Mouse (Mus musculus) adrenal gland, postnatal 36 days (tissue): ENCODE measurements around the gene Uba1y. TPM values are rescaled to one million over a fixed set of nuclear protein-coding genes. Genes with fewer than 3 reads are reported as not detected.
"Not testable (repeated sequence)": the region's sequence is repeated elsewhere in the genome, so short reads cannot be mapped to it uniquely, and the experiment has no call there.

Experiments used
- DNase-seq, 2 experiments: peaks; one replicate each; pipeline ENCODE4 v3.0.0; 2021; ENCODE audit warnings: mixed read lengths in 1 of 2
- long read RNA-seq, 2 experiments: library from polyadenylated mRNA; stranded (forward); transcript quantifications; one replicate each; pipeline ENCODE4 v2.0.0; 2021; ENCODE audit warnings: borderline sequencing depth in 2 of 2
- total RNA-seq, 2 experiments: library from RNA; stranded (reverse); gene quantifications; 2 replicates each; pipeline ENCODE4 v1.2.3; 2021

Gene Uba1y
- total RNA-seq, result not detected
- long read RNA-seq, experiment 1, result 0 reads
- long read RNA-seq, experiment 2, result 0 reads

DNA sequence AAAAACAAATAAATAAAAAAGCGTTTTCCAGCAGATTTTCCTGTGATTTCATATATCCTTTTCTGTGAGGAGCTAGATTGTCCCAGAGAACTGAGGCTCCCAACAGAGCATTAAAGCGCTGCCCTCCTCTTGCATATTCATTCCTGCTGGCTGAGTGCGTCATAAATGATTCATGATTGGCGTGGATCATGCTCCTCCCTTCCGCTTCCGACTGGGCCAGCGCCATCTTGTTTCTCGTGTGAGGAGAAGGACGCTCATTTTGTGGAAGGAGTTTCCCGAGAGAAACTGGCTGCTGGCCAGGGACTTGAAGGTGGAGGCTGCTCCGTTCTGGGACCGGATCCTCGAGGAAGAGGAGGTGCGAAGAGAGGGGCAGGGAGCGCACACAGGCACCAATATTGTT lies at the start of gene Uba1y:
TSS of gene Uba1y (plus strand) at position 254 of the 400 bp plus-strand sequence.
- DNase-seq, result no peak

DNA sequence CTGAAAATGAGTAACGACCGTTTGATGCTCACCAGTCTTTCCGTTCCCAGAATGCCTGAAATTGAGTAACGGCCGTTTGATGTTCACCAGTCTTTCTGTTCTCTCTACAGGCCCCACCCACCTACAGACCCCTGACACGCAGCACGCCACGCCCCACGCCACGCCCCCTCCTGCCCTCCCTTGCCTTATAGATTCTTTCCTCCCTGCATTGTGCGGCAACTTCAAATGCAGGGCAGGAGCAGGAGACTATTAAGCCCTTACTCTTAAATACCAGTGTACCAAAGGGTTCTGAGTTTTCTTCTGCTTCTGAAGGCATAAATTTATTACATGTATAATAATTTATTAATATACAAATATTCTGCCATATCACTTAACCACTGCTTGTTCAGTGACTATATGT lies 21.1 kb upstream of the Uba1y start, which contains the start of gene Zfy1:
TSS of gene Zfy1 (minus strand) at position 101 of the 400 bp plus-strand sequence.
- DNase-seq, result not testable (repeated sequence)

DNA sequence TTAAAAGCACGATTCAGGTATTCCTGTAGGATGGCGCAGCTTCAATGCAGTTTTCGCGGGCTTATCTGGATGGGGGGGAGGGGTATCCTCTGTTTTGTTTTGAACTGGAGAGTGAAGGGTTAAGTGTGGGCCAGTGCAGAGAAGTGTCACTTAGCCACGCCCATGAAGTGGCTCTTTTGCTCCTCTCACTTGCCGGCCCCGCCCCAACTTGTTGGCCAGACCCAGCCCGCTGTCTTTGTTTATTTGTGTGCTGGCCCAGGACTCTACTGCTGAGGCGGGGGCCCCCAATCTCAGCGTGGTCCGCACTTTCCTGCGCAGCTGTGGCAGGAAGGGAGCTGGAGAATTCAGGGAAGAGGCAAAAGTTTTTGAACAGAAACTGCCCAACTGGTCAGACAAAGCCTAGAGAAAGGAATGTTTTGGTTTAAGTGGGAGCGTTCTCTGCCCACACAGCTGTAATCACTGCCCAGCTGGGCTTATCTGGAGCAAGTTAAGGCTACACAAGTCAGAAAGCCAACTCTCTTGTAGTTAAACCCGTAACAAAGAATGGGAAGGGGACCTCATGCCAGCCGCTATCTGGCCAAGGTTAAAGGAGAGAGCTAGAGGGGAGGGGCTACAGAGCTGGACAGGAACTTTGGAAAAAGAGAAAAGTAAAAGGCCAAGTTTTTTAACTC lies 9.3 kb upstream of the Uba1y start:
- peak in 1 of 2 experiments; percentile 71 for DNase-seq

DNA sequence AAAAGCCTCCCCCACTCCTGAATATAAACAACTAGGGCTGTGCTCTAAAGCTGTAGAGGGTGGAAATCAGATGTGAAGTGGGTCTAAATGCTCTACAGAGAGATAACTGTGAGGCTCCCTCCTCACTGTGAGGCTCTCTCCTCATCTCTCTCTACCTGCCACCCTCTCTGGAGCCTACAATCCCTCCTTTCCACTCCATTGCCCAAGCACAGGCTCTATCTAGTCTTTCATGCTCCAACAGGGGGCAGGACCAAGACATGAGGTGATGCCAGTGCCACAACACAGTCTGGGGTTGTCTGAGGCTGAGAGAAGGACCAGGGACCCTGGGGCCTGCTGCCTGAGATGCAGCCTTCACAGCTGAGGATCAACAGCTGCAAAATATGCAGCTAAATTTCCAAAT lies 54.0 kb downstream of the Uba1y start:
- DNase-seq, result no peak

DNA sequence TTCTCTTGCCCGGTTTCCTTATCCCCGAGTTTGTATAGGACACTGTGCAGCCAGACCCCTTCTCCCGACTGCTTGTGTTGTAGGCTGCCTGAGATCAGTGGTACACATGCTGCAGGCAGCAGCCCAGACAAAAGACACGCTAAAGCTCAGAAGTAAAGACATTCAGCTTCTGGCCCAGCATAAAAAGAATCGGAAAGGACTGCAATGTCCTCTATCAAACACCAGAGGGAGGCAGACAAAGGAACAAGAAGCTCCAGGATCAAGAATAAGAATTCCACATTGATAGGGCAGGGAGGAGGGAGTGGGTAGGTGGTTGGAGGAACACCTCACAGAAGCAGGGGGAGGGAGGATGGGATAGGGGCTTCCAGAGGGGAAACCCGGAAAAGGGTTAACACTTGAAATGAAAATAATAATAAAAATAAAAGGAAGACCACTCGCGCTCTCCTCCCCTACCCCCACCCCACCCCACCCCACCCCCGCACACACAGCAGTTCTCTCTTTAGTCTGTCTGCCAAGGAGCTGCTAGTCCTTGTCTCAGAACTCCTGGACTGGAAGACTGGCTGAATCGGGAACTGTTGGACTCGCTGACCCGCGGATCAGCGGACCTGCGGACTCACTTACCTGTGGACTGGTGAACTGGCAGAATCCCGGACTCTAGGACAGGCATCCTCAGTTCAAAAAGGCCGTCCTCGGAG lies 54.6 kb downstream of the Uba1y start:
- DNase-seq, result no peak

Other genes starting within 250 kb of the Uba1y start
- not detected for gene Zfy1, start 21.2 kb upstream of the Uba1y start, total RNA-seq
- gene Kdm5d, start 79.1 kb downstream of the Uba1y start, total RNA-seq, result 10 to 100 TPM in 1 of 2 experiments, under 1 TPM in 1; 0.03 to 20.8 TPM
- 10 to 100 TPM in 1 of 2 experiments, not detected in 1; 81.0 TPM for gene Eif2s3y, start 191.9 kb downstream of the Uba1y start, total RNA-seq